Mouse (Mus musculus) kidney, postnatal 0 days (tissue): ENCODE results near the gene Prg4. TPM values are rescaled to one million over a fixed set of nuclear protein-coding genes. Genes with fewer than 3 reads are reported as not detected.

Experiments used
- ATAC-seq: fragments of 200-750 bp; cut with Nextera tagmentation; replicated peaks from 2 replicates; pipeline ENCODE4 v1.8.0; 2017; ENCODE audit warnings: low read depth, moderate number of reproducible peaks, moderate TSS enrichment, moderate library complexity; ENCODE audit not compliant: low FRiP score
- DNase-seq: peaks from one replicate; pipeline ENCODE4 v3.0.0-alpha.2; 2016; ENCODE audit warnings: low spot score
- H3K27ac ChIP-seq: fragments of 300-500 bp; sonication (generic); 2 replicates; pipeline ENCODE4 v1.5.1; 2014; ENCODE audit warnings: mild to moderate bottlenecking
- H3K27me3 ChIP-seq: fragments of 300-500 bp; sonication (generic); 2 replicates; pipeline ENCODE4 v1.6.1; 2014; ENCODE audit warnings: low read length, mixed read lengths; ENCODE audit not compliant: insufficient read depth
- H3K36me3 ChIP-seq: fragments of 300-500 bp; sonication (generic); 2 replicates; pipeline ENCODE4 v1.6.1; 2014; ENCODE audit warnings: low read length, mixed read lengths; ENCODE audit not compliant: insufficient read depth
- H3K4me1 ChIP-seq: fragments of 300-500 bp; sonication (generic); replicated peaks from 2 replicates; pipeline ENCODE4 v1.6.1; 2014; ENCODE audit warnings: antibody characterized with exemption, low read length, mixed read lengths; ENCODE audit not compliant: insufficient read depth
- H3K4me2 ChIP-seq: fragments of 300-500 bp; sonication (generic); 2 replicates; pipeline ENCODE4 v1.6.1; 2014; ENCODE audit warnings: mild to moderate bottlenecking, low read length, moderate library complexity, mixed read lengths
- H3K4me3 ChIP-seq: fragments of 300-500 bp; sonication (generic); replicated peaks from 2 replicates; pipeline ENCODE4 v1.5.1; 2014; ENCODE audit warnings: low read depth, low read length
- H3K9ac ChIP-seq: fragments of 300-500 bp; sonication (generic); 2 replicates; pipeline ENCODE4 v1.6.1; 2014; ENCODE audit warnings: low read depth, low read length
- H3K9me3 ChIP-seq: fragments of 300-500 bp; sonication (generic); replicated peaks from 2 replicates; pipeline ENCODE4 v1.6.1; 2016; ENCODE audit warnings: low read length, inconsistent platforms, mixed read lengths
- CTCF ChIP-seq: IDR thresholded peaks from 2 replicates; pipeline ENCODE4 v1.5.1; 2016; ENCODE audit warnings: antibody characterized with exemption, low read depth, mild to moderate bottlenecking, moderate library complexity
- WGBS: fragments of 180-500 bp; shearing (Covaris S2); extraction: QIAGEN DNeasy Blood & Tissue Kit; methylation state at CpG from one replicate; pipeline ENCODE4 v1.1.7; 2014; 5-methylcytosine and 5-hydroxymethylcytosine counted together
- polyA plus RNA-seq: library from polyadenylated mRNA; unstranded; fragments of >200 nt; fragmentation: Nextera tagmentation; extraction: Ambion mirVana; gene quantifications from 2 replicates; pipeline ENCODE4 v1.2.1, GENCODE M21; 2015

Gene Prg4
- polyA plus RNA-seq, 1 experiment from 2014 or later, result 0.30 TPM

GRCm38 (mm10) chr1:150425665-150426064 is 40.3 kb downstream of the Prg4 start:
- TF ChIP-seq CTCF, result no peak
- H3K36me3 ChIP-seq, result peaks cover 78% of the 10 kb centered on the region
- no peak overlapping the region for H3K4me3 ChIP-seq
- no peak overlapping the region for H3K9ac ChIP-seq
- DNase-seq (peak; percentile 2), ATAC-seq (no peak)
- H3K4me2 ChIP-seq, result no peak overlapping the region
- no peaks in the 10 kb centered on the region for H3K27me3 ChIP-seq
- 70% methylated on average over 9 of the region's 9 CpGs for WGBS
- H3K27ac ChIP-seq, result no peak overlapping the region
- no peaks in the 10 kb centered on the region for H3K9me3 ChIP-seq
- H3K4me1 ChIP-seq, result no peaks in the 10 kb centered on the region

- no peak overlapping the region for H3K9ac ChIP-seq
- H3K9me3 ChIP-seq, result no peaks in the 10 kb centered on the region
- WGBS, result 90% methylated on average over 4 of the region's 4 CpGs
- H3K27ac ChIP-seq, result no peak overlapping the region
- H3K4me3 ChIP-seq, result no peak overlapping the region
- no peaks in the 10 kb centered on the region for H3K4me1 ChIP-seq
- ATAC-seq, result no peak
- TF ChIP-seq CTCF, result no peak
- H3K36me3 ChIP-seq, result peaks cover 54% of the 10 kb centered on the region
- no peak overlapping the region for H3K4me2 ChIP-seq
- H3K27me3 ChIP-seq, result no peaks in the 10 kb centered on the region
- no peak for DNase-seq
Observed at GRCm38 (mm10) chr1:150418426-150418825, 47.5 kb downstream of the Prg4 start.

GRCm38 (mm10) chr1:150416006-150416405 is 50.0 kb downstream of the Prg4 start:
- no peak overlapping the region for H3K4me3 ChIP-seq
- no peak overlapping the region for H3K27ac ChIP-seq
- no peak overlapping the region for H3K4me2 ChIP-seq
- WGBS, result 95% methylated on average over 3 of the region's 3 CpGs
- no peak overlapping the region for H3K9ac ChIP-seq
- no peaks in the 10 kb centered on the region for H3K9me3 ChIP-seq
- H3K27me3 ChIP-seq, result no peaks in the 10 kb centered on the region
- no peak for DNase-seq
- H3K36me3 ChIP-seq, result peaks cover 57% of the 10 kb centered on the region
- H3K4me1 ChIP-seq, result no peaks in the 10 kb centered on the region
- ATAC-seq, result no peak
- no peak for TF ChIP-seq CTCF

GRCm38 (mm10) chr1:150409996-150410395 is 56.0 kb downstream of the Prg4 start:
- WGBS, result 95% methylated on average over 6 of the region's 6 CpGs

GRCm38 (mm10) chr1:150407285-150407684 is 58.7 kb downstream of the Prg4 start:
- WGBS, result 84% methylated on average over 9 of the region's 9 CpGs
- no peak for DNase-seq
- H3K4me3 ChIP-seq, result no peak overlapping the region
- no peaks in the 10 kb centered on the region for H3K4me1 ChIP-seq
- H3K27me3 ChIP-seq, result no peaks in the 10 kb centered on the region
- no peaks in the 10 kb centered on the region for H3K9me3 ChIP-seq
- no peak overlapping the region for H3K4me2 ChIP-seq
- no peak for TF ChIP-seq CTCF
- ATAC-seq, result no peak
- H3K27ac ChIP-seq, result no peak overlapping the region
- peaks cover 52% of the 10 kb centered on the region for H3K36me3 ChIP-seq
- H3K9ac ChIP-seq, result no peak overlapping the region

More at GRCm38 (mm10) chr1:150409996-150410395, 56.0 kb downstream of the Prg4 start:
- Histone ChIP-seq H3K36me3 (peaks cover 59% of the 10 kb centered on the region), H3K4me3 (no peak overlapping the region), H3K27me3 (no peaks in the 10 kb centered on the region), H3K9me3 (no peaks in the 10 kb centered on the region), H3K27ac (no peak overlapping the region), H3K9ac (no peak overlapping the region), H3K4me1 (no peaks in the 10 kb centered on the region), H3K4me2 (no peak overlapping the region)
- TF ChIP-seq CTCF, result no peak
- ATAC-seq, result no peak
- no peak for DNase-seq

GRCm38 (mm10) chr1:150404555-150404954 is 61.4 kb downstream of the Prg4 start:
- Histone ChIP-seq H3K27ac (no peak overlapping the region), H3K4me3 (no peak overlapping the region), H3K36me3 (peaks cover 33% of the 10 kb centered on the region), H3K9me3 (no peaks in the 10 kb centered on the region), H3K4me2 (no peak overlapping the region), H3K4me1 (no peaks in the 10 kb centered on the region), H3K27me3 (no peaks in the 10 kb centered on the region), H3K9ac (no peak overlapping the region)
- DNase-seq (no peak), ATAC-seq (no peak)
- TF ChIP-seq CTCF, result no peak
- 82% methylated on average over 3 of the region's 3 CpGs for WGBS

GRCm38 (mm10) chr1:150403914-150404313 is 62.1 kb downstream of the Prg4 start:
- no peak for DNase-seq
- H3K4me1 ChIP-seq, result no peaks in the 10 kb centered on the region
- H3K4me3 ChIP-seq, result no peak overlapping the region
- 92% methylated on average over 3 of the region's 3 CpGs for WGBS
- H3K4me2 ChIP-seq, result no peak overlapping the region
- H3K9ac ChIP-seq, result no peak overlapping the region
- TF ChIP-seq CTCF, result no peak
- no peaks in the 10 kb centered on the region for H3K27me3 ChIP-seq
- no peak overlapping the region for H3K27ac ChIP-seq
- peaks cover 34% of the 10 kb centered on the region for H3K36me3 ChIP-seq
- no peaks in the 10 kb centered on the region for H3K9me3 ChIP-seq
- ATAC-seq, result no peak

Other genes starting within 250 kb of the Prg4 start
- gene Pdc, start 146.7 kb downstream of the Prg4 start, polyA plus RNA-seq, result not detected in 2 replicates
- gene Tpr, start 73.3 kb downstream of the Prg4 start, polyA plus RNA-seq, result 138 and 141 TPM in 2 replicates
- gene Odr4, start 73.1 kb downstream of the Prg4 start, polyA plus RNA-seq, result 43.8 and 44.0 TPM in 2 replicates